Mouse (Mus musculus) lung, adult 2 months (tissue): ENCODE data around the gene Celf5.

Experiments
- CTCF ChIP-seq: fragments of 200-500 bp; IDR thresholded peaks from 2 replicates; pipeline ENCODE4 v1.5.1; 2011; ENCODE audit warnings: mild to moderate bottlenecking, low read length, control low read depth; ENCODE audit not compliant: insufficient read depth
- POLR2A ChIP-seq: fragments of 200-500 bp; IDR thresholded peaks from 2 replicates; pipeline ENCODE4 v1.6.1; 2011; ENCODE audit warnings: low read depth, mild to moderate bottlenecking, control low read depth, low read length, borderline replicate concordance; ENCODE audit errors: extremely low read depth

DNA sequence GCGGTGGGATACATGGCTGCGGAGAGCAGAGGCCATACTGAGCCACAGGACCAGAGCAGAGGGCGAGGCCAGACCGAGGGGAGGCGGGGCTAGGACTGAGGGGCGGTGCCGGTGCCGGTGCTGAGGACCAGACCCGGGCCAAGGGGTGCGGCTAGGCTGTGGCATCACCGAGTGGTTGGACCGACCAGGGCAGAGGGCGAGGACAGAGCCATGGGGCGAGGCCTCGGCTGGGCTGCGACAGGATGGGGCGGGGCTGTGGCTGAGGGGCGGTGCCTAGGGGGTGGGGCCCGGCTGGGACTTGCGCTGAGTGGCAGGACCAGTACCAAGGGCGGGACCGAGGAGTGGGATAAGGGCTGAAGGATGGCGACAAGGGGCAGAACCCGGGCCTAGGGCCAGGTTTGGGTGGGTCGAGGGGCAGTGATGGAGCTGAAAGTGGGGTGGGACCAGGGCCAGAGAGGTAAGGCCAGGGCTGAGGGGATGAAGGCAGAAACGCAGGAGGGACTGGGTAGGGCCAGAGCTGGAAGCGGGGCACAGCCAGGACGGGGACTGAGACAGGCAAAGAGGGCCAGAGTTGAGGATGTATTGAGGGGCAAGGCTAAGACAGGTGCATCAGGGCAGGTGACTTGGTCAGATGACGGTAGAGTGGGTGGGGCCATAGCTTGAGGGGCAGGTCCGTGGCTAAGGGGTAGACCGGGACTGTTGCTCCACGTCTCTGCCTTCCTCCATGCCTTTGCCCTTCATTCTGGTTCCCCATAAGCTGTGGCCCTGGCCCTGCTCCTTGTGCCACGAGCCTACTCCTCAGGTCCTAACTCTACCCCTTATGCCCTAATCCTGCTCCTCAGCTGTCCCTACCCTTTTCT lies 17.9 kb downstream of the Celf5 start:
- TF ChIP-seq CTCF (no peak), POLR2A (no peak)
